Mouse (Mus musculus) hindbrain, embryonic 14.5 days (tissue): Measurements from ENCODE around the gene Tgoln1. TPM values are rescaled to one million over a fixed set of nuclear protein-coding genes. Genes with fewer than 3 reads are reported as not detected.

Source experiments
- ATAC-seq: fragments of 200-750 bp; cut with Nextera tagmentation; 2 replicates; pipeline ENCODE4 v1.8.0; 2017; ENCODE audit warnings: moderate number of reproducible peaks, mild to moderate bottlenecking, moderate TSS enrichment, moderate library complexity; ENCODE audit not compliant: low FRiP score
- DNase-seq: peaks from one replicate; pipeline ENCODE4 v3.0.0-alpha.2; 2015; ENCODE audit warnings: low spot score
- H3K27ac ChIP-seq: fragments of 300-500 bp; sonication (generic); 2 replicates; pipeline ENCODE4 v1.5.1; 2014; ENCODE audit warnings: mild to moderate bottlenecking, moderate library complexity
- H3K27me3 ChIP-seq: fragments of 300-500 bp; sonication (generic); 2 replicates; pipeline ENCODE4 v1.6.1; 2014; ENCODE audit warnings: mild to moderate bottlenecking, low read length, mixed read lengths; ENCODE audit not compliant: control insufficient read depth, insufficient read depth
- H3K36me3 ChIP-seq: fragments of 300-500 bp; sonication (generic); replicated peaks from 2 replicates; pipeline ENCODE4 v1.6.1; 2014; ENCODE audit not compliant: control insufficient read depth, insufficient read depth
- H3K4me1 ChIP-seq: fragments of 300-500 bp; sonication (generic); replicated peaks from 2 replicates; pipeline ENCODE4 v1.6.1; 2014; ENCODE audit warnings: antibody characterized with exemption, low read length, mixed read lengths; ENCODE audit not compliant: control insufficient read depth, insufficient read depth
- H3K4me2 ChIP-seq: fragments of 300-500 bp; sonication (generic); replicated peaks from 2 replicates; pipeline ENCODE4 v1.6.1; 2014; ENCODE audit warnings: mild to moderate bottlenecking, moderate library complexity
- H3K4me3 ChIP-seq: fragments of 300-500 bp; sonication (generic); replicated peaks from 2 replicates; pipeline ENCODE4 v1.5.1; 2014; ENCODE audit warnings: mild to moderate bottlenecking, low read length
- H3K9ac ChIP-seq: fragments of 300-500 bp; sonication (generic); 2 replicates; pipeline ENCODE4 v1.6.1; 2014
- H3K9me3 ChIP-seq: fragments of 300-500 bp; sonication (generic); 2 replicates; pipeline ENCODE4 v1.6.1; 2016; ENCODE audit warnings: low read length; ENCODE audit not compliant: control insufficient read depth
- WGBS: fragments of 180-500 bp; shearing (Covaris S2); extraction: QIAGEN DNeasy Blood & Tissue Kit; methylation state at CpG from one replicate; pipeline ENCODE4 v1.1.7; 2014; 5-methylcytosine and 5-hydroxymethylcytosine counted together
- polyA plus RNA-seq: library from polyadenylated mRNA; unstranded; fragments of >200 nt; fragmentation: Nextera tagmentation; extraction: Ambion mirVana; gene quantifications from 2 replicates; pipeline ENCODE4 v1.2.1, GENCODE M21; 2014

The Tgoln1 gene
- polyA plus RNA-seq, 1 experiment from 2014 or later: 43.0 TPM

DNA sequence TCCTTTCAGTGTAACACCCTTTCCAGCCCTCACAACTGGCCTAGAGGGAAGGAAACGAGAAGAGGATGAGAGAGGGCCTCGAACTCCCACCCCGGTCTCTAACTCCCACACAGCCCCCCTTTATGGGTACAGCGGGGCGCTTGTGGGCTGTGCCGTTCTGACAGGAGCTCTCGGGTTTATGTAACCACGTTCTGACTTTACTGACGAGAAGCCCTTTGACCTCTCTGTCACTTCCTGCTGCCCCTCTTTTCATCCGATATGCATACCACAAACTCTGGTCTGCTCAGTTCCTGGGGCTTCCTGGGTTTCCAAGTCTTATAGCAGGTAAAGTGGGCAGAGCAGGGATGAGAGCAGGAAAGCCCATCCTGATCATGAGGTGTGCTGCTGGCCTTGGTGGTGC, 17.5 kb upstream of the Tgoln1 start:
- no peak for ATAC-seq
- Histone ChIP-seq H3K36me3 (no peaks in the 10 kb centered on the region), H3K4me3 (no peak overlapping the region), H3K27ac (no peak overlapping the region), H3K4me1 (no peaks in the 10 kb centered on the region), H3K9me3 (no peaks in the 10 kb centered on the region), H3K4me2 (no peak overlapping the region), H3K27me3 (no peaks in the 10 kb centered on the region), H3K9ac (no peak overlapping the region)
- WGBS: 76% methylated on average over 10 of the region's 10 CpGs
- no peak for DNase-seq

- Histone ChIP-seq H3K9ac (no peak overlapping the region), H3K27ac (no peak overlapping the region), H3K27me3 (no peaks in the 10 kb centered on the region), H3K4me3 (no peak overlapping the region), H3K9me3 (no peaks in the 10 kb centered on the region), H3K4me2 (no peak overlapping the region), H3K4me1 (no peaks in the 10 kb centered on the region), H3K36me3 (no peaks in the 10 kb centered on the region)
- DNase-seq: no peak
- 73% methylated on average over 6 of the region's 6 CpGs for WGBS
- no peak for ATAC-seq
Observed at GRCm38 (mm10) chr6:72631700-72632099, 14.9 kb upstream of the Tgoln1 start.

DNA sequence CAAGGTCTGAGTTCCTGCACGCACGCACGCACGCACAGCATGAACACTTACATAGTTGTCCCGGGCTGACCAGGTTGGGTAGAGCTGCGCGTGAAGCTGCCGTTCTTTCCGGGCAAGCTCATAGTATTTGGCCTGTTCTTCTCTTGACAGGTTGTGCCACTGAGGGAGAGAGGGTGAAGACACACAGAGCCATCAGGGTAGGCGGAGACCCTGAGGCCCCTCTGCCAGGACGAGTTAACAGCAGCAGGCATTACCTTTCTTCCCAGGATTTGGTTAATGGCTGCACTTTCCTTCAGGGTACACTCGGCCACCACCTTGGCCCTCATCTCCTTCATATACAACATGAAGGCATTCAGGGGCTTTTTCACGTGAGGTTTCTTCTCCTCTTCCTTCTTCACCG, 14.2 kb upstream of the Tgoln1 start:
- Histone ChIP-seq H3K27me3 (no peaks in the 10 kb centered on the region), H3K9me3 (no peaks in the 10 kb centered on the region), H3K4me3 (no peak overlapping the region), H3K27ac (no peak overlapping the region), H3K9ac (no peak overlapping the region), H3K4me1 (no peaks in the 10 kb centered on the region), H3K36me3 (no peaks in the 10 kb centered on the region), H3K4me2 (no peak overlapping the region)
- ATAC-seq (no peak), DNase-seq (no peak)
- 94% methylated on average over 14 of the region's 14 CpGs for WGBS

GRCm38 (mm10) chr6:72630370-72630769, 13.6 kb upstream of the Tgoln1 start:
- 97% methylated on average over 2 of the region's 2 CpGs for WGBS

GRCm38 (mm10) chr6:72627276-72627675, 10.5 kb upstream of the Tgoln1 start:
- DNase-seq: no peak
- no peak for ATAC-seq
- Histone ChIP-seq H3K27me3 (no peaks in the 10 kb centered on the region), H3K27ac (no peak overlapping the region), H3K9ac (no peak overlapping the region), H3K4me3 (no peak overlapping the region), H3K36me3 (no peaks in the 10 kb centered on the region), H3K9me3 (no peaks in the 10 kb centered on the region), H3K4me2 (no peak overlapping the region), H3K4me1 (no peaks in the 10 kb centered on the region)
- WGBS: 88% methylated on average over 16 of the region's 16 CpGs

More at GRCm38 (mm10) chr6:72630370-72630769, 13.6 kb upstream of the Tgoln1 start:
- Histone ChIP-seq H3K4me3 (no peak overlapping the region), H3K27me3 (no peaks in the 10 kb centered on the region), H3K36me3 (no peaks in the 10 kb centered on the region), H3K27ac (no peak overlapping the region), H3K9ac (no peak overlapping the region), H3K4me2 (no peak overlapping the region), H3K4me1 (no peaks in the 10 kb centered on the region), H3K9me3 (no peaks in the 10 kb centered on the region)
- DNase-seq: no peak
- ATAC-seq: no peak

DNA sequence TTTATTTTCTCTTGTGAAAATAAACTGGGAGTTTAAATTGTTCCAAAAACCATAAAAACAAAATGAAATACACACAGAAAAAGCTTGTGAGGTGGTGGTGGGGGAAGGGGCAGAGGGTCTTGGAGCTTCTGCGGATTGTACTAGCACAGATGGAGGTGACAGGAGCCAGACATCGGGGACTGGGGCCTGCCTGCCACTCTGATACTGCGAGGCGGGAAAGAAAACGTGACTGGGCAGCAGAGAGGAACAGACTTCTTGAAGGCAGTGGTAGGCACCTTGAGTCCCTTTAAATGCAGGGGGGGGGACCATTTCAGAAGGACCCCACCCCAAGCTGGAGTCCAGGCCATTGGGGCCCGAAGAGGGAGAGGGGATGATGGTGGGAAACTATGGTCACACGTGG, 9.6 kb upstream of the Tgoln1 start:
- no peak overlapping the region for H3K4me3 ChIP-seq
- WGBS: 86% methylated on average over 7 of the region's 7 CpGs
- no peak for ATAC-seq

GRCm38 (mm10) chr6:72623661-72624402, 7.0 kb upstream of the Tgoln1 start:
- no peaks in the 10 kb centered on the region for H3K4me1 ChIP-seq
- ATAC-seq (no peak), DNase-seq (no peak)
- no peak overlapping the region for H3K4me3 ChIP-seq
- no peak overlapping the region for H3K4me2 ChIP-seq
- 92% methylated on average over 8 of the region's 8 CpGs for WGBS
- no peak overlapping the region for H3K27ac ChIP-seq
- no peaks in the 10 kb centered on the region for H3K9me3 ChIP-seq
- H3K36me3 ChIP-seq: no peaks in the 10 kb centered on the region
- H3K9ac ChIP-seq: no peak overlapping the region
- H3K27me3 ChIP-seq: no peaks in the 10 kb centered on the region

More for the DNA sequence above, 9.6 kb upstream of the Tgoln1 start:
- no peak for DNase-seq
- Histone ChIP-seq H3K9ac (no peak overlapping the region), H3K27me3 (no peaks in the 10 kb centered on the region), H3K9me3 (no peaks in the 10 kb centered on the region), H3K36me3 (no peaks in the 10 kb centered on the region), H3K4me2 (no peak overlapping the region), H3K4me1 (no peaks in the 10 kb centered on the region), H3K27ac (no peak overlapping the region)

GRCm38 (mm10) chr6:72622917-72623316, 6.1 kb upstream of the Tgoln1 start:
- no peaks in the 10 kb centered on the region for H3K4me1 ChIP-seq
- H3K4me2 ChIP-seq: no peak overlapping the region
- no peak for DNase-seq
- no peaks in the 10 kb centered on the region for H3K9me3 ChIP-seq
- no peaks in the 10 kb centered on the region for H3K36me3 ChIP-seq
- H3K27ac ChIP-seq: no peak overlapping the region
- 58% methylated on average over 3 of the region's 3 CpGs for WGBS
- H3K4me3 ChIP-seq: no peak overlapping the region
- H3K27me3 ChIP-seq: no peaks in the 10 kb centered on the region
- H3K9ac ChIP-seq: no peak overlapping the region
- ATAC-seq: no peak

DNA sequence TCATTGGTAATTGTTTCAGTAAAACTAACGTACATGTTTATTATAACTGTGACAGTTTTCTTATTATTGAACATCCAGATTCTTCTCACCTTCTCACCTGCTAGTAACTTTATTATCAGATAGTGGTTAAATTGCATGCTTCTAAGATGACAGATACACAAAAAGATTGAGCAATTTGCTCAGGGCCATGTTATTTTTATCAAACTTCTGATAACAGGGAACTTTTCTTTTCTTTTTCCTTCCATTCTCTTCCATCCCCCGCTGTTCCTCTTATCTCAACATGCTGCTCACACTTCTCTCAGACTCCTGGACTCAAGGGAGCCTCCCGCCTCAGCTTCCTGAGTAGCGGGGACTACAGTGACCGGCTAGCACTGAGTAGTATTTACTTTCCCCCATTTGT, 4.1 kb upstream of the Tgoln1 start:
- ATAC-seq: no peak
- peaks cover 6% of the 10 kb centered on the region for H3K4me1 ChIP-seq

More for the DNA sequence above, 4.1 kb upstream of the Tgoln1 start:
- Histone ChIP-seq H3K27me3 (no peaks in the 10 kb centered on the region), H3K4me2 (no peak overlapping the region), H3K9me3 (no peaks in the 10 kb centered on the region), H3K4me3 (no peak overlapping the region), H3K27ac (no peak overlapping the region), H3K9ac (no peak overlapping the region), H3K36me3 (no peaks in the 10 kb centered on the region)
- WGBS: 91% methylated on average over 5 of the region's 5 CpGs
- DNase-seq: no peak
